Mouse (Mus musculus) left cerebral cortex, adult 9 months (tissue): ENCODE measurements around the gene Zbtb46.

Experiments
- DNase-seq, 2 experiments: peaks; one replicate each; pipeline ENCODE4 v3.0.0; 2022; ENCODE audit warnings: low spot score in 2 of 2

Gene Zbtb46

GRCm38 (mm10) chr2:181364860-181365596 lies 94.2 kb downstream of the Zbtb46 start, which contains the start of the genes Zgpat and Arfrp1:
TSS of gene Zgpat (plus strand) at chr2:181364928.
TSS of gene Arfrp1 (minus strand) at chr2:181365404.
- DNase-seq = peak; percentile 49 to 85

- no peak for DNase-seq
Observed at GRCm38 (mm10) chr2:181364487-181364859, 94.8 kb downstream of the Zbtb46 start.

- no peak for DNase-seq
Observed at GRCm38 (mm10) chr2:181363946-181364345, 95.3 kb downstream of the Zbtb46 start.

- no peak for DNase-seq
Observed at GRCm38 (mm10) chr2:181356780-181357179, 102.4 kb downstream of the Zbtb46 start.

GRCm38 (mm10) chr2:181342766-181343165 lies 116.5 kb downstream of the Zbtb46 start:
- no peak for DNase-seq

- no peak for DNase-seq
Observed at GRCm38 (mm10) chr2:181340426-181340825, 118.8 kb downstream of the Zbtb46 start.
